Mouse (Mus musculus): Measurements from ENCODE around the gene Apobec2. TPM values are rescaled to one million over a fixed set of nuclear protein-coding genes. Genes with fewer than 3 reads are reported as not detected.
A peak's percentile ranks its signal among the peaks of the same experiment; 100 is the strongest.
"Not testable (repeated sequence)": the region's sequence is repeated elsewhere in the genome, so short reads cannot be mapped to it uniquely, and the experiment has no call there.

Apobec2 gene
- 0.03 TPM in 1 of 2 replicates, not detected in the other for polyA plus RNA-seq (2012)

DNA sequence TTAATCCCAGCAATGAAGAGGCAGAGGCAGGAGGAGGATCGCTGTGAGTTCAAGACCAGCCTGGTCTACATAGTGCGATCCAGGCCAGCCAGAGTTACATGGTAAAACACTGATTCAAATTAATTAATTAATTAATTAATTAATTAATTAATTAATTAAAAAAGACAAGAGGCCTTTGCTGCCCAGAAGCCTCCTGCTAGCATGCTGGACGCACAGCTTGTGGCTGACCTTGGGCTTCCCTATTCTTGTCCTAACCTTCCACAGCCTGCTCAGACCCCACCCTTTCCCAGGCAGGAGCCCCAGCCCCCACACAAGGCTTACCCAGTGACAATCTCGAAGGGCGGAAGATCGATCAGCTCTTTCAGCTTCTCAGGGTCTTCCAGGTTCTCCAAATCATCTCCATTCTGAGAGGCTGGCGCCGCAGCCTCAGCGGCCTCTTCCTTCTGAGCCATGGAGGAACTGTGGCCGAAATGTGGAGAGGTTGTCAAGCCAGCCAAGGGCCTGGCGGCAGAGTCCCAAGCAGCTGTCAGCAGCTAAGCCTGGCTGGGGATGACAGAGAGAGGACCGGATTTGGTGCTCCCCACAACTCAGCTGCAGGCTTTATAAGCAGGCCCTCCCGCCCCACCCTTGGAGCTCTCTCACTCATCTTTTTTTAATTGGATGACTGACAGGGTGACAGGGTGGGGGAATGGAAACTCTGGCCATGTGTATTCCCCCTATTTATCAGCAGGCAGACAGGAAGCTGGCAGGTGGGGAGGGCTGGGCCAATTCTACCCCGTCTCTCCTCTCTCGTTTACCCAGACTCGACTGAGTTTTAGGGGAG lies at the start of gene Apobec2:
TSS of gene Apobec2 (minus strand) at position 773 of the 823 bp plus-strand sequence.
- no peak for TF ChIP-seq TAL1 (IDR thresholded peaks at IDR 0.05; ENCODE audit: low read length)
- no peak for TF ChIP-seq GATA1 (IDR thresholded peaks at IDR 0.05; ENCODE audit: low read length)
- peaks cover 32% of the 10 kb centered on the region for H3K4me1 ChIP-seq (ENCODE audit: control insufficient read depth)
- H3K27me3 ChIP-seq (ENCODE audit: control insufficient read depth): no peaks in the 10 kb centered on the region
- H3K36me3 ChIP-seq (ENCODE audit: control insufficient read depth): no peaks in the 10 kb centered on the region
- H3K4me3 ChIP-seq (replicated peaks): no peak within 1 kb of the TSS
- no peaks in the 10 kb centered on the region for H3K9me3 ChIP-seq (ENCODE audit: control insufficient read depth, low read length)

DNA sequence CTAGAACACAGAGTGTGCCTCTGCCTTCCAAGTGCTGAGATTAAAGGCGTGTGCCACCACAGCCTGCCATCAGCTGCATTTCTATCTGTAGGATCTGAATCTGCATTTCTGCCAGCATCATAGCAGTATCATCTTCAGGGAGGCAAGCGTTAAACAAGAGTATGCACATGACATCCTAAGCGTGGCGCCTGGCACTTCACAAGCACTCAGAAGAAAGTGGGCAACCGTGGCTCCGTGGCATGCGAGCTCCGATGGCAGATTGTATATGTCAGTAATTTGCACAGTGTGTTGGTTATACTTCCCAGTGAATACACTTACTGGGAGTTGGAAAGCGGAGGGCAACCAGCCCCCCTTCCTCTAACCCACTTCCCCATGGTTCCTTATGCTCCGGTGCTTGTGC lies 47.2 kb upstream of the Apobec2 start:
- no peak for TF ChIP-seq TAL1 (IDR thresholded peaks at IDR 0.05; ENCODE audit: low read length)
- Histone ChIP-seq H3K9me3 (ENCODE audit: control insufficient read depth, low read length) (no peaks in the 10 kb centered on the region), H3K27me3 (ENCODE audit: control insufficient read depth) (no peaks in the 10 kb centered on the region), H3K4me1 (ENCODE audit: control insufficient read depth) (peaks cover 5% of the 10 kb centered on the region), H3K36me3 (ENCODE audit: control insufficient read depth) (no peaks in the 10 kb centered on the region), H3K4me3 (replicated peaks) (no peak overlapping the region)

DNA sequence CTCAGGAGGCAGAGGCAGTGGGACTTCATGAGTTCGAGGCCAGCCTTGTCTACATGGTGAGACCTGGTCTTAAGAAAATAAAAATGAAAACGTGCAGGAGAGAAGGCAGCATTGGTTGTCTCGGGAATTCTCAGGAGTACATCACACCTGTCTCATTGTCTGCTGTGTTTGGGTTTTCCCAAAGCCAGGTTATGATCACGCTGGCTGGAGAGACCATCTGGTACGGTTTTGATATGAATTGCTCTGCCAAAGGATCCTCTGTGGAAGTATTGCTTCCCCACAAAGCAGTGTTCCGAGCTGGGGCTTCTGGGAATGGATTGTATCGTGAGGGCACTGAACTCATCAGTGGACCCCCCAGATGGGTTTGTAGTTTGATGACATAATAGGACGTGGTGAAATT lies 42.7 kb upstream of the Apobec2 start:
- no peaks in the 10 kb centered on the region for H3K9me3 ChIP-seq (ENCODE audit: control insufficient read depth, low read length)
- no peaks in the 10 kb centered on the region for H3K4me1 ChIP-seq (ENCODE audit: control insufficient read depth)
- no peaks in the 10 kb centered on the region for H3K27me3 ChIP-seq (ENCODE audit: control insufficient read depth)
- no peak for TF ChIP-seq GATA1 (IDR thresholded peaks at IDR 0.05; ENCODE audit: low read length)
- TF ChIP-seq TAL1 (IDR thresholded peaks at IDR 0.05; ENCODE audit: low read length): no peak
- no peak overlapping the region for H3K4me3 ChIP-seq (replicated peaks)
- H3K36me3 ChIP-seq (ENCODE audit: control insufficient read depth): no peaks in the 10 kb centered on the region

- H3K4me1 ChIP-seq (ENCODE audit: control insufficient read depth); H3K9me3 ChIP-seq (ENCODE audit: control insufficient read depth, low read length); H3K27me3 ChIP-seq (ENCODE audit: control insufficient read depth); H3K4me3 ChIP-seq (replicated peaks); H3K36me3 ChIP-seq (ENCODE audit: control insufficient read depth): not testable (repeated sequence)
These were observed 41.6 kb upstream of the Apobec2 start for GRCm38 (mm10) chr17:48474282-48474681.

GRCm38 (mm10) chr17:48467395-48468231 lies 34.9 kb upstream of the Apobec2 start:
- H3K4me3 ChIP-seq (replicated peaks): peak overlapping the region; percentile 61
- H3K4me1 ChIP-seq (ENCODE audit: control insufficient read depth): peaks cover 22% of the 10 kb centered on the region

GRCm38 (mm10) chr17:48466769-48467394 lies 34.2 kb upstream of the Apobec2 start:
- peaks cover 21% of the 10 kb centered on the region for H3K27me3 ChIP-seq (ENCODE audit: control insufficient read depth)
- TF ChIP-seq TAL1 (IDR thresholded peaks at IDR 0.05; ENCODE audit: low read length): no peak
- no peak for TF ChIP-seq GATA1 (IDR thresholded peaks at IDR 0.05; ENCODE audit: low read length)
- peaks cover 25% of the 10 kb centered on the region for H3K4me1 ChIP-seq (ENCODE audit: control insufficient read depth)
- no peaks in the 10 kb centered on the region for H3K9me3 ChIP-seq (ENCODE audit: control insufficient read depth, low read length)
- H3K4me3 ChIP-seq (replicated peaks): peak overlapping the region; percentile 61
- peaks cover 30% of the 10 kb centered on the region for H3K36me3 ChIP-seq (ENCODE audit: control insufficient read depth)

More at GRCm38 (mm10) chr17:48467395-48468231, 34.9 kb upstream of the Apobec2 start:
- Histone ChIP-seq H3K27me3 (ENCODE audit: control insufficient read depth) (peaks cover 21% of the 10 kb centered on the region), H3K9me3 (ENCODE audit: control insufficient read depth, low read length) (no peaks in the 10 kb centered on the region), H3K36me3 (ENCODE audit: control insufficient read depth) (peaks cover 26% of the 10 kb centered on the region)
- no peak for TF ChIP-seq GATA1 (IDR thresholded peaks at IDR 0.05; ENCODE audit: low read length)
- TF ChIP-seq TAL1 (IDR thresholded peaks at IDR 0.05; ENCODE audit: low read length): no peak

DNA sequence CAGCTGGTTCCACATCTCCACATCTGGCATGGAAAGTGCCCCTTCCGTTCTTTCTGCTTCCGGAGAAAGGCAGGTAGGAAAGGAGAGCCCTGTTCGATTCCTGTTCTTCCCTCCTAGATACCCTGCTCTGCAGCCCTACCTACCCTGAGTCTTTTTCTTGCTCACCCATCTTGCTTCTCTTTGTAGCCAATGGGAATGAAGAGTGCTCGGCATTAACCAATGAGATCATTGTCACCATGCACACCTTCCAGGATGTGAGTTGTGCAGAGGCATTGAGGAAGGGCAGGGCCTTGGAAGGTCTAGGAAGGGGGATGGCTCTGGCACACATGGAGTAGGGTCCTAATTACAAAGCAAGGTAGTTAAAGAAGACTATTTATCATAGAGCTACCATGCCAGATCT lies 30.7 kb upstream of the Apobec2 start:
- Histone ChIP-seq H3K4me1 (ENCODE audit: control insufficient read depth) (peaks cover 33% of the 10 kb centered on the region), H3K4me3 (replicated peaks) (no peak overlapping the region), H3K36me3 (ENCODE audit: control insufficient read depth) (peaks cover 49% of the 10 kb centered on the region), H3K9me3 (ENCODE audit: control insufficient read depth, low read length) (no peaks in the 10 kb centered on the region), H3K27me3 (ENCODE audit: control insufficient read depth) (peaks cover 19% of the 10 kb centered on the region)
- TF ChIP-seq TAL1 (IDR thresholded peaks at IDR 0.05; ENCODE audit: low read length) (no peak), GATA1 (IDR thresholded peaks at IDR 0.05; ENCODE audit: low read length) (no peak)

DNA sequence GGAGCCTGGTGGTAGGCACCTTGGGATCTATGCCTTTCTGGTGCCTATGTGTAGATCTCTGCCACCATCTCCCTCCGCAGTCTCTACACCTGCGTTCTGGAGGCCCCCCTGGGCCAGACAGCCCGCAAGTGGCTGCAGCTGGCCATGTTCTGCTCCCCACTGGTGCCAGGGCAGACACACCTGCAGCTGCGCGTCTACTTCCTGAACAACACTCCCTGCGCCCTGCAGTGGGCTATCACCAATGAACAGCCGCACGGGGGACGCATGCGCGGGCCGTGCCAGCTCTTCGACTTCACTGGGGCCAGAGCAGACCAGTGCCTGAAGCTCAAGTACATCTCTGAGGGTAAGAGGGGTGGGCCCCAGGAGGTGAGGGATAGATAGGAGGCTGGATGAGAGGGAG lies 29.4 kb upstream of the Apobec2 start:
- Histone ChIP-seq H3K4me1 (ENCODE audit: control insufficient read depth) (peaks cover 35% of the 10 kb centered on the region), H3K4me3 (replicated peaks) (no peak overlapping the region), H3K36me3 (ENCODE audit: control insufficient read depth) (peaks cover 47% of the 10 kb centered on the region), H3K9me3 (ENCODE audit: control insufficient read depth, low read length) (no peaks in the 10 kb centered on the region), H3K27me3 (ENCODE audit: control insufficient read depth) (peaks cover 11% of the 10 kb centered on the region)
- TF ChIP-seq GATA1 (IDR thresholded peaks at IDR 0.05; ENCODE audit: low read length) (no peak), TAL1 (IDR thresholded peaks at IDR 0.05; ENCODE audit: low read length) (no peak)

Data from erythroblast, embryonic 14.5 days (primary cell).